ENCODE assay signal across 13 mouse cellular contexts in genomic region chr4:41705922-41706754, GRCm38 (mm10). TPM values are rescaled to one million over a fixed set of nuclear protein-coding genes. Genes with fewer than 3 reads are reported as not detected.
A peak's percentile ranks its signal among the peaks of the same experiment; 100 is the strongest.
DNase-seq lines count a peak whose midpoint lies in the region; ATAC-seq and TF ChIP-seq lines count a peak whose summit lies in the region.
"Had no signal": no experiment of that assay in that cellular context is flagged by ENCODE, and none has a peak within 500 bp of the region (broad histone marks: within the 10 kb centered on the region; RNA-seq: fewer than 3 reads in every experiment).

No protein-coding gene starts in this region.

- H3K4me3 ChIP-seq in lung, embryonic 15.5 days = no peak overlapping the region
- no peak overlapping the region for H3K4me3 ChIP-seq in lung, postnatal 0 days (ENCODE audit: low read depth, low read length)
- no peak overlapping the region for H3K4me3 ChIP-seq in forebrain, embryonic 16.5 days (replicated peaks; ENCODE audit: low read length)
- H3K4me3 ChIP-seq in midbrain, postnatal 0 days (ENCODE audit: low read depth, low read length) = no peak overlapping the region
- H3K4me3 ChIP-seq: liver, embryonic 12.5 days had no signal

- H3K27me3 ChIP-seq in lung, embryonic 15.5 days = peaks cover 7% of the 10 kb centered on the region; the same call in 1 of the 2 replicates
- no peaks in the 10 kb centered on the region for H3K27me3 ChIP-seq in lung, postnatal 0 days (replicated peaks; ENCODE audit: insufficient read depth, low read length)
- no peaks in the 10 kb centered on the region for H3K27me3 ChIP-seq in forebrain, embryonic 16.5 days (replicated peaks; ENCODE audit: control insufficient read depth, insufficient read depth, low read length)
- H3K27me3 ChIP-seq in midbrain, postnatal 0 days (ENCODE audit: insufficient read depth, low read length) = no peaks in the 10 kb centered on the region

- no peak overlapping the region for H3K4me2 ChIP-seq in lung, embryonic 15.5 days
- H3K4me2 ChIP-seq in lung, postnatal 0 days (replicated peaks; ENCODE audit: low read depth, low read length) = no peak overlapping the region
- peak overlapping the region; percentile 38 for H3K4me2 ChIP-seq in forebrain, embryonic 16.5 days (ENCODE audit: low read length)
- H3K4me2 ChIP-seq in midbrain, postnatal 0 days (ENCODE audit: low read depth, low read length, poor library complexity, severe bottlenecking) = peak overlapping the region; percentile 28; the same call in 1 of the 2 replicates
- H3K4me2 ChIP-seq: liver, embryonic 12.5 days had no signal

- 51% methylated on average over 19 of the region's 19 CpGs for WGBS in lung, embryonic 15.5 days
- WGBS in lung, postnatal 0 days = 59% methylated on average over 19 of the region's 19 CpGs
- WGBS in forebrain, embryonic 16.5 days = 39% methylated on average over 19 of the region's 19 CpGs
- WGBS in midbrain, postnatal 0 days = 47% methylated on average over 19 of the region's 19 CpGs

- H3K9me3 ChIP-seq in lung, embryonic 15.5 days = no peaks in the 10 kb centered on the region
- no peaks in the 10 kb centered on the region for H3K9me3 ChIP-seq in lung, postnatal 0 days (ENCODE audit: low read length)
- no peaks in the 10 kb centered on the region for H3K9me3 ChIP-seq in forebrain, embryonic 16.5 days (ENCODE audit: control insufficient read depth, low read length)
- H3K9me3 ChIP-seq in midbrain, postnatal 0 days (ENCODE audit: low read length) = no peaks in the 10 kb centered on the region
- H3K9me3 ChIP-seq: liver, embryonic 12.5 days; megakaryocyte, embryonic 14.5 days had no signal

- peak; percentile 25 to 53 for DNase-seq in cerebellum, postnatal 25 days
- no peak for DNase-seq in cerebellum, adult 9-10 months
- no peak for DNase-seq in lung, postnatal 0 days (ENCODE audit: low spot score)
- DNase-seq in midbrain, postnatal 0 days (ENCODE audit: low spot score) = no peak
- DNase-seq in layer of hippocampus, adult 8-10 months (ENCODE audit: low spot score in 2 of 2) = no peak
- DNase-seq in kidney, postnatal 25 days = no peak
- DNase-seq: layer of hippocampus, postnatal 36 days had no signal

- no peak for TF ChIP-seq CTCF in lung, postnatal 0 days (IDR thresholded peaks at IDR 0.05)
- TF ChIP-seq CTCF in midbrain, postnatal 0 days (IDR thresholded peaks at IDR 0.05) = no peak

- no peaks in the 10 kb centered on the region for H3K36me3 ChIP-seq in lung, embryonic 15.5 days
- H3K36me3 ChIP-seq in lung, postnatal 0 days (ENCODE audit: insufficient read depth, low read length) = no peaks in the 10 kb centered on the region
- H3K36me3 ChIP-seq in forebrain, embryonic 16.5 days (ENCODE audit: control insufficient read depth, insufficient read depth) = no peaks in the 10 kb centered on the region
- no peaks in the 10 kb centered on the region for H3K36me3 ChIP-seq in midbrain, postnatal 0 days (ENCODE audit: insufficient read depth, low read length)

- 0 out of 2 replicates have a peak, but pooled peaks have one; percentile 37 for ATAC-seq in lung, embryonic 15.5 days (ENCODE audit: borderline replicate concordance, extremely low read depth, low FRiP score, low TSS enrichment)
- no peak for ATAC-seq in lung, postnatal 0 days
- no peak for ATAC-seq in forebrain, embryonic 16.5 days
- no peak for ATAC-seq in midbrain, postnatal 0 days (ENCODE audit: low FRiP score)

- H3K4me1 ChIP-seq in lung, embryonic 15.5 days = peaks cover 16% of the 10 kb centered on the region; the same call in 1 of the 2 replicates
- peaks cover 4% of the 10 kb centered on the region; the same call in 1 of the 2 replicates for H3K4me1 ChIP-seq in lung, postnatal 0 days (ENCODE audit: insufficient read depth, low read depth, low read length)
- H3K4me1 ChIP-seq in forebrain, embryonic 16.5 days (replicated peaks; ENCODE audit: control insufficient read depth, insufficient read depth, low read length) = peaks cover 30% of the 10 kb centered on the region
- H3K4me1 ChIP-seq in midbrain, postnatal 0 days (ENCODE audit: insufficient read depth, low read length) = peaks cover 8% of the 10 kb centered on the region; the same call in 1 of the 2 replicates
- H3K4me1 ChIP-seq: liver, embryonic 12.5 days had no signal

- TF ChIP-seq EP300 in lung, postnatal 0 days (IDR thresholded peaks at IDR 0.05) = no peak

- no peak overlapping the region for H3K9ac ChIP-seq in lung, embryonic 15.5 days
- H3K9ac ChIP-seq in lung, postnatal 0 days (replicated peaks; ENCODE audit: low read depth) = no peak overlapping the region
- H3K9ac ChIP-seq in forebrain, embryonic 16.5 days (replicated peaks; ENCODE audit: low read depth, low read length) = no peak overlapping the region
- H3K9ac ChIP-seq in midbrain, postnatal 0 days (replicated peaks; ENCODE audit: low read length, poor library complexity, severe bottlenecking) = no peak overlapping the region; the same call in 1 of the 2 replicates
- H3K9ac ChIP-seq: liver, embryonic 12.5 days had no signal

- no peak overlapping the region for H3K27ac ChIP-seq in lung, embryonic 15.5 days
- H3K27ac ChIP-seq in lung, postnatal 0 days (ENCODE audit: low read length) = no peak overlapping the region
- no peak overlapping the region for H3K27ac ChIP-seq in forebrain, embryonic 16.5 days (ENCODE audit: low read length)
- no peak overlapping the region for H3K27ac ChIP-seq in midbrain, postnatal 0 days (ENCODE audit: low read depth, low read length)
- H3K27ac ChIP-seq: liver, embryonic 12.5 days had no signal

RNA-seq across cellular contexts. Expression of gene Il11ra1, which starts 6.3 kb away (rescaled TPM):
- polyA plus RNA-seq in lung, embryonic 15.5 days (2015; fragmentation: Nextera tagmentation; extraction: Ambion mirVana) = 131 and 136 TPM in 2 replicates
- polyA plus RNA-seq in lung, postnatal 0 days (2015; fragmentation: Nextera tagmentation; extraction: Ambion mirVana) = 62.1 and 72.6 TPM in 2 replicates
- 28.3 and 29.2 TPM in 2 replicates for polyA plus RNA-seq in forebrain, embryonic 16.5 days (2015; fragmentation: Nextera tagmentation; extraction: Ambion mirVana)
- 21.8 and 26.5 TPM in 2 replicates for total RNA-seq in midbrain, postnatal 0 days (2014; rRNA removed)
- 28.8 and 35.3 TPM in 2 replicates for polyA plus RNA-seq in midbrain, postnatal 0 days (2015; fragmentation: Nextera tagmentation; extraction: Ambion mirVana)
- total RNA-seq in layer of hippocampus, adult 8-10 months (2022) = 10 to 100 TPM; 39.9 to 44.4 (median 41.6) TPM

RNA-seq across cellular contexts. Expression of gene Rpp25l, which starts 7.2 kb away (rescaled TPM):
- 80.4 and 89.8 TPM in 2 replicates for polyA plus RNA-seq in lung, embryonic 15.5 days (2015; fragmentation: Nextera tagmentation; extraction: Ambion mirVana)
- polyA plus RNA-seq in lung, postnatal 0 days (2015; fragmentation: Nextera tagmentation; extraction: Ambion mirVana) = 45.6 and 51.8 TPM in 2 replicates
- polyA plus RNA-seq in forebrain, embryonic 16.5 days (2015; fragmentation: Nextera tagmentation; extraction: Ambion mirVana) = 51.7 and 60.5 TPM in 2 replicates
- 38.3 and 39.7 TPM in 2 replicates for total RNA-seq in midbrain, postnatal 0 days (2014; rRNA removed)
- polyA plus RNA-seq in midbrain, postnatal 0 days (2015; fragmentation: Nextera tagmentation; extraction: Ambion mirVana) = 44.3 and 49.9 TPM in 2 replicates
- 10 to 100 TPM; 25.7 to 31.7 (median 30.2) TPM for total RNA-seq in layer of hippocampus, adult 8-10 months (2022)

RNA-seq across cellular contexts. Expression of gene Cntfr, which starts 9.2 kb away (rescaled TPM):
- 7.8 TPM in 2 replicates for polyA plus RNA-seq in lung, embryonic 15.5 days (2015; fragmentation: Nextera tagmentation; extraction: Ambion mirVana)
- polyA plus RNA-seq in lung, postnatal 0 days (2015; fragmentation: Nextera tagmentation; extraction: Ambion mirVana) = 0.77 and 1.1 TPM in 2 replicates
- polyA plus RNA-seq in forebrain, embryonic 16.5 days (2015; fragmentation: Nextera tagmentation; extraction: Ambion mirVana) = 12.3 and 16.7 TPM in 2 replicates
- total RNA-seq in midbrain, postnatal 0 days (2014; rRNA removed) = 61.6 and 69.2 TPM in 2 replicates
- 20.1 and 23.4 TPM in 2 replicates for polyA plus RNA-seq in midbrain, postnatal 0 days (2015; fragmentation: Nextera tagmentation; extraction: Ambion mirVana)
- total RNA-seq in layer of hippocampus, adult 8-10 months (2022) = 10 to 100 TPM; 84.3 to 93.9 (median 90.2) TPM

RNA-seq across cellular contexts. Expression of gene Dctn3, which starts 16.8 kb away (rescaled TPM):
- 133 and 136 TPM in 2 replicates for polyA plus RNA-seq in lung, embryonic 15.5 days (2015; fragmentation: Nextera tagmentation; extraction: Ambion mirVana)
- polyA plus RNA-seq in lung, postnatal 0 days (2015; fragmentation: Nextera tagmentation; extraction: Ambion mirVana) = 143 and 151 TPM in 2 replicates
- 304 and 315 TPM in 2 replicates for polyA plus RNA-seq in forebrain, embryonic 16.5 days (2015; fragmentation: Nextera tagmentation; extraction: Ambion mirVana)
- 122 and 150 TPM in 2 replicates for total RNA-seq in midbrain, postnatal 0 days (2014; rRNA removed)
- polyA plus RNA-seq in midbrain, postnatal 0 days (2015; fragmentation: Nextera tagmentation; extraction: Ambion mirVana) = 308 and 345 TPM in 2 replicates
- 100 to 1,000 TPM; 141 to 156 (median 152) TPM for total RNA-seq in layer of hippocampus, adult 8-10 months (2022)

RNA-seq across cellular contexts. Expression of gene Arid3c, which starts 24.8 kb away (rescaled TPM):
- polyA plus RNA-seq in lung, embryonic 15.5 days (2015; fragmentation: Nextera tagmentation; extraction: Ambion mirVana) = not detected in 2 replicates
- 0.06 TPM in 1 of 2 replicates, not detected in the other for polyA plus RNA-seq in lung, postnatal 0 days (2015; fragmentation: Nextera tagmentation; extraction: Ambion mirVana)
- polyA plus RNA-seq in forebrain, embryonic 16.5 days (2015; fragmentation: Nextera tagmentation; extraction: Ambion mirVana) = not detected in 2 replicates
- 0.27 and 0.33 TPM in 2 replicates for total RNA-seq in midbrain, postnatal 0 days (2014; rRNA removed)
- 0.42 and 0.48 TPM in 2 replicates for polyA plus RNA-seq in midbrain, postnatal 0 days (2015; fragmentation: Nextera tagmentation; extraction: Ambion mirVana)
- not detected for total RNA-seq in layer of hippocampus, adult 8-10 months (2022)
- total RNA-seq: heart, postnatal 10 days; layer of hippocampus, postnatal 36 days had no signal
- polyA plus RNA-seq: C2C12; liver, embryonic 12.5 days had no signal

Comparison
In these comparisons a context has a peak if more than half of its experiments do, and no peak if none do; other contexts are left out.
1. DNase-seq: peak in cerebellum, postnatal 25 days (2 of 2); none in cerebellum, adult 9-10 months (single experiment), lung, postnatal 0 days (single experiment), midbrain, postnatal 0 days (single experiment), layer of hippocampus, adult 8-10 months (0 of 2) and kidney, postnatal 25 days (0 of 2).
2. H3K4me2 ChIP-seq: peak in forebrain, embryonic 16.5 days (single experiment) and midbrain, postnatal 0 days (single experiment); none in lung, embryonic 15.5 days (single experiment) and lung, postnatal 0 days (single experiment).